Mouse (Mus musculus) layer of hippocampus, adult 18-20 months (tissue): ENCODE measurements around the gene 4921517D22Rik. TPM values are rescaled to one million over a fixed set of nuclear protein-coding genes. Genes with fewer than 3 reads are reported as not detected.

Experiments
- DNase-seq, 2 experiments: peaks; one replicate each; pipeline ENCODE4 v3.0.0; 2022; ENCODE audit warnings: low spot score in 2 of 2
- total RNA-seq, 2 experiments: library from RNA; stranded (reverse); gene quantifications; 2 replicates each; pipeline ENCODE4 v1.2.3; 2021

Gene 4921517D22Rik
- total RNA-seq, 2 experiments from 2014 or later: not detected

- no peak for DNase-seq
These were observed 2.4 kb downstream of the 4921517D22Rik start for GRCm38 (mm10) chr13:59691478-59691877.

- no peak for DNase-seq
These were observed 3.3 kb downstream of the 4921517D22Rik start for GRCm38 (mm10) chr13:59690576-59690975.

GRCm38 (mm10) chr13:59689843-59690242, 4.1 kb downstream of the 4921517D22Rik start:
- DNase-seq: no peak

DNA sequence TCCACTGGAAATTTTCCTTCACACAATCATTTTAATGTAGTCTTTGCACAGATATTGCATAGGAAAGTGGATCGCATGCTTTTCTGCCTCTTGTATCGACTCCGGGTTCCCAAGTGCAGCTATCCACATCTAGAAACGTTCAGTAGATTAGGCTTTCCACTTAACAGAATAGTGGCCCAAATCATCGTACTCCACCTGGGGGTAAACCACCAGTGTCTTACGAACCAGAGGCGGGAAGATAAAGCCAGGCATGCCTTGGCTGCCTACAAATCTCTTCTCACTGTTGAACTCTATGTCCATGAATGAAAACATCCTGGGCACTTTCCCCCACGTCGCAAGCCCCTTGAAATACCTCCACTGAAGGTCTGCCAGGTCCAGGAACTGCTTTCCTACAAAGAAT, 4.6 kb downstream of the 4921517D22Rik start:
- DNase-seq: no peak

DNA sequence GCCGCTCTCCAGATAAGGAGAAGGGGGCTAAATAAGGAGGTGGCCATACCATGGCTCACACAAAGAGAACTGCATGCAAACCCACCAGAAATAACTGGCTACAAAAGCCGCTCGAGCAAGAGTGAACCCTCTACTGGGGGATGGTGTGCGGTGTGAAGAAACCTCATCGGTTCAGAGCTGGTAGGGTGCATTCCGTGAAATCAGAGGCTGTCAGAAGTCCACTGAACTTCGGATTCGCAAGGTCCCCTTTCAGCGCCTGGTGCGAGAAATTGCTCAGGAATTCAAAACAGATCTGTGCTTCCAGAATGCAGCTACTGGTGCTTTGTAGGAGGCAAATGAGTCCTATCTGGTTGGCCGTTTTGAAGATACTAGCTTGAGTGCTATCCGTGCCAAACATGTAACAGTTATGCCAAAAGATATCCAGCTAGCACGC, 5.6 kb downstream of the 4921517D22Rik start:
- DNase-seq: no peak

DNA sequence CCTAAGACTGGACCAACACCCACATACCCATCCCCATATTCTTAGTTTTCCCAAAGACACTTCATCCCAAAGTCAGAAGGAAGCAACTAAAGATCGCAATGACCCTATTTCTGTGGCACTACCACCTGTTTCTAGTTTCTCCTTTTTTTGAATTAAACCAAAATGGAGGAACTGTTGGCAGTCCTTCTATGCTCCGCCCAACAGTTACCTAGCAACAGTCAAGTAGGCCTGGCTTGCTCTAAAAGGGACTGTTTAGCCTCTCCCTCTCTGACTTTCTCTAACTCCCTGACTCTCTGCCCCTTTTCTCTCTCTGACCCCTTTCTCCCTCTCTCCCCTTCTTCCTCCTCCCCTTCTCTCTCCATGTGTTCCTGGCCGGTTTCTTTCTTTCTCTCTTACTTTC, 8.7 kb downstream of the 4921517D22Rik start:
- DNase-seq: no peak

GRCm38 (mm10) chr13:59682629-59683028, 11.3 kb downstream of the 4921517D22Rik start:
- no peak for DNase-seq

DNA sequence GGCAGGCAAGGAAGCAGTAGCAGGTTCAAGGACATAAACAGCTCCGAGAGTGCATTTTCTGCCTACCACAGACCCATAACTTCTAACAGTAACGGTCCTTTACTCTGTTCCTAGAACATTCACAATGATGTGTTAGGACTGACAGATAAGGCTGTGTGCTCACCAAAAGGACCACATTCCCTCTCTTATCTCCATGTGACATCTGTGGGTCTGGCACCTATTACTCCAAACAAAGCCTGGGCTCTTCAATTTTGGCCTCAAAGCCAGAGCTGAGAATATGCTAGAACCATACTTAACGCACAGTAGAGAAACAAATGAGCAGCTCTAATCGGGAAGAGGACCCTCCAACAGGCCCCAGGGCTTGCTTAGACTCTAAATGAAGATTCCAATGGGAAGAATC, 14.0 kb downstream of the 4921517D22Rik start:
- no peak for DNase-seq

GRCm38 (mm10) chr13:59679306-59679705, 14.6 kb downstream of the 4921517D22Rik start:
- no peak for DNase-seq

GRCm38 (mm10) chr13:59676316-59677229, 17.3 kb downstream of the 4921517D22Rik start:
- DNase-seq: no peak

- DNase-seq: peak in 1 of 2 experiments; percentile 53
These were observed 18.5 kb downstream of the 4921517D22Rik start, which contains the start of gene Golm1 for GRCm38 (mm10) chr13:59675151-59676011. TSS of gene Golm1 (minus strand) at chr13:59675811.

GRCm38 (mm10) chr13:59674761-59675150, 19.2 kb downstream of the 4921517D22Rik start:
- DNase-seq: peak in 1 of 2 experiments; percentile 34

DNA sequence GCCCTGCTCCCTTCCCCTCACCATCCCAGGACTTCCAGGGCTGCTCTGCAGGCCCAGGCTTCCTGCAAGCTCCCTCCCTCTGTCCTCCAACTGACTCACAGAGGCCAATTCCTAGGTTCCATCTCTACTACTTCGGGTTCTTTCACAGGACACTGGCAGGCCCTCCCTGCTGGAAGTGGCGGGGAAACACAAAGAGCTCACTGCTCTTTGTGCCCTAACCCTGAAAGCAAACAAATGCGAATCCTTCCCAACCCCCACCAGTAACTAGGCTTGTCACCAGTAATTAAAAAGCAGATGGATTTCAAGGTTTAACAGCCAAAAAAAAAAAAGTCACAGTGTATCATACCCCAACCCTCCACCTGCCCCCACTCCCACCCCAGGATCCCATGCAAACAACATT, 19.7 kb downstream of the 4921517D22Rik start:
- DNase-seq: no peak

- no peak for DNase-seq
These were observed 20.3 kb downstream of the 4921517D22Rik start for GRCm38 (mm10) chr13:59673597-59673996.

DNA sequence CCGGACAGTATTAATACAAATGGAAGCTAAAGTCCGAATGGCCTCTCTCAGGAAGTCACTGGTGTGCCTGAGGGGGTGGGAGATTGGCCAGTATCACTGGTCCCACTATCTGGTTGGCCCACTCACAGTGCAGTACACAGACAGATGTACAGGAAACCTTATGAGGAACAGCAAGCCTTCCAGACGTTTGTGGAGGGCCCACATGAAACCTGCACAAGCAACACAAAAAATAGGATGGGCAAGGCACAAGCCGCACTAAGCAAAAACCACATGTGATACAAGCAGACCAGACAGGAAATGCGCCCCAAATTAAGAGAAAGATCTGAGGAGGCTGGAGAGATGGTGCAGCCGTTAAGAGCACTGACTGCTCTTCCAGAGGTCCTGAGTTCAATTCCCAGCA, 21.7 kb downstream of the 4921517D22Rik start:
- no peak for DNase-seq

- no peak for DNase-seq
These were observed 22.4 kb downstream of the 4921517D22Rik start for GRCm38 (mm10) chr13:59671521-59671920.

DNA sequence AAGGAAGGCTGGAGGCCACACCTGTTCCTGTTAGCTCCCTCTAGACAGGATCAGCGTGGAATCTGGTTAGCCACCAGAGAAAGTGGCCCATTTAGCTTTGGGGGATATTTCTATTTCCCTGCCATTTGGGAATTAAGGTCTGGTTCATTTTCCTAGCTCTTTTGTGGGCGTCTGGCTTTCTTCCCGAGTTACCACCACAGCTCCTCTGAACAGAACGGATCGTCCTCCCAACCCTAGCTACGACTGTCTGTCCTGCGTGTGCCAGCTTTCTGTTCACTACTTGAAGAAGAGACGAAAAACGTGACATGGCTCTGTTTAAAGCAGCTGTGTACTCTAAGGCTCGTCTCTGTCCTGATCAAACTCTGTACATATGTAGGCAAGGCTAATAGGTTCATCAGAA, 24.0 kb downstream of the 4921517D22Rik start:
- peak; percentile 57 to 85 for DNase-seq

DNA sequence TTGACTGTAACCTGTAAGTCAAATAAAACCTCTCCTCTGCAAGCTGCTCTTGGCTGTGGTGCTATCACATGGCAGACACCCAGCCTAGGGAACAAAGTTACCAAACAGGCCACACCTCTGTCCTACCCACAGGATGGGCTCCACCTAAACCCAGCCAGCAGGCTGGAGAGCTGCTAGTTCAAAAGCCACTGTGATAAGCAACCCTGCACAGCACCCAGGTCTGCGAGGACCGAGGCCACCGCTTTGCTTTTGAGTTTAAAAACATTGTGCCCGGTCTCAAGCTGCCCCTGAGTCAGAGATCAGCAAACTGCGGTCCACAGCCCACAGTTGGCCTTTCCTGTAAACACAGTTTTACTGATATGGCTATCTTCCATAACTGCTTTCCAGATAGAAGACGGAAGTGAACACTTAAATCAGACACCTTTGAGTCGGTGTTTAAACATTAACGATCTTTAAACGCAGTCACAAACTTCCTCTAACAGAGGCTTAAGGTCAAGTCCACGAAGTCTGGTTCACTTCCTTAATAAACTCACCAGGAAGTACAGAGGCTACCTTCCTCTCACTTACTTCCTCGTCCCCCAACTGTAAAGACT, 25.3 kb downstream of the 4921517D22Rik start:
- no peak for DNase-seq

DNA sequence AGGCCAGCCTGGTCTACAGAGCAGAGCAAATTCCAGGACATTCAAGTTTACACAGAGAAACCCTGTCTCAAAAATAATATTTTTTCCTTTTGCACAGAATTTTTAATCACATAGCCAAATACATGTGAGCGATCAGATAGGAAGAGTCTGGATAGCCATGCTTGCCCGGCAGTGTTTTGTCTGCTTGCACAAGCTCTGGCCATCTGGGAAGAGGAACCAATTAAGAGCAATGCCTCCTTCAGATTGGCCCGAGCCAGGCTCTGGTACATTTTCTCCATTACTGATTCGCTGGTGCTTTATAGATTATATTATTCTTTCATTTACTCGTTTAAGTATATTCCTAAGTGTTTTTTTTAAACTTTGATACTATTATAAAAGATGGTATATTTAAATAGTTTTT, 26.1 kb downstream of the 4921517D22Rik start:
- DNase-seq: peak in 1 of 2 experiments; percentile 59

GRCm38 (mm10) chr13:59663939-59664712, 29.8 kb downstream of the 4921517D22Rik start:
- DNase-seq: no peak

DNA sequence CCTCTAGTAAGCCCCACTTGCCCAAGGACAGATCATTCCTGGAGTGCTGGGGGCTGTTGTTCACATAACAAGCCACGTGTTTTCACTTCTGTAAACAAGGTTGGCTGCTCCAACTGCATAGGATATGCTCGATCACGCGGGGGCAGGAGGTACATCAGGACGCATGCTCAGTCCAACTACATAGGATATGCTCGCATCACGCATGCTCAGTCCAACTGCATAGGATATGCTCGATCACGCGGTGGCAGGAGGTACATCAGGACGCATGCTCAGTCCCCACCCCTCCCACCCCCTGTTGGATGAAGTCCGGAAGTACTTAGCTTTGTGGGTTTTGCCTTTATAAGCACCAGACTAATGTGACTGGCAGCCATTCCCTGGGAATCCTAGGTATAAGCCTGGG, 31.9 kb downstream of the 4921517D22Rik start:
- DNase-seq: no peak
